Mouse (Mus musculus) limb, embryonic 14.5 days (tissue): ENCODE data around the gene Arhgef12. TPM values are rescaled to one million over a fixed set of nuclear protein-coding genes. Genes with fewer than 3 reads are reported as not detected.

Experiments used
- ATAC-seq: fragments of 200-750 bp; cut with Nextera tagmentation; 2 replicates; pipeline ENCODE4 v1.8.0; 2017; ENCODE audit warnings: low read depth, moderate number of reproducible peaks, moderate TSS enrichment; ENCODE audit not compliant: low FRiP score
- DNase-seq: peaks from one replicate; pipeline ENCODE4 v3.0.0-alpha.2; 2015; ENCODE audit warnings: low spot score
- H3K27ac ChIP-seq: fragments of 300-500 bp; sonication (generic); replicated peaks from 2 replicates; pipeline ENCODE4 v1.5.1; 2014; ENCODE audit warnings: low read depth, mild to moderate bottlenecking, low read length, moderate library complexity, mixed read lengths
- H3K27me3 ChIP-seq: fragments of 300-500 bp; sonication (generic); 2 replicates; pipeline ENCODE4 v1.6.1; 2014; ENCODE audit warnings: low read length, mixed read lengths; ENCODE audit not compliant: control insufficient read depth, insufficient read depth
- H3K36me3 ChIP-seq: fragments of 300-500 bp; sonication (generic); 2 replicates; pipeline ENCODE4 v1.6.1; 2014; ENCODE audit warnings: mild to moderate bottlenecking, low read length, moderate library complexity, mixed read lengths; ENCODE audit not compliant: control insufficient read depth, insufficient read depth
- H3K4me1 ChIP-seq: fragments of 300-500 bp; sonication (generic); 2 replicates; pipeline ENCODE4 v1.6.1; 2014; ENCODE audit warnings: antibody characterized with exemption, low read length, mixed read lengths; ENCODE audit not compliant: control insufficient read depth, insufficient read depth
- H3K4me2 ChIP-seq: fragments of 300-500 bp; sonication (generic); replicated peaks from 2 replicates; pipeline ENCODE4 v1.6.1; 2014; ENCODE audit warnings: low read depth, mild to moderate bottlenecking, low read length, moderate library complexity; ENCODE audit not compliant: severe bottlenecking
- H3K4me3 ChIP-seq: fragments of 300-500 bp; sonication (generic); replicated peaks from 2 replicates; pipeline ENCODE4 v1.5.1; 2014; ENCODE audit warnings: low read length
- H3K9ac ChIP-seq: fragments of 300-500 bp; sonication (generic); 2 replicates; pipeline ENCODE4 v1.6.1; 2014; ENCODE audit warnings: mild to moderate bottlenecking, low read depth, low read length, moderate library complexity; ENCODE audit not compliant: severe bottlenecking
- H3K9me3 ChIP-seq: fragments of 300-500 bp; sonication (generic); 2 replicates; pipeline ENCODE4 v1.6.1; 2016; ENCODE audit warnings: low read length; ENCODE audit not compliant: control insufficient read depth
- POLR2A ChIP-seq: fragments of 200-500 bp; IDR thresholded peaks from 2 replicates; pipeline ENCODE4 v1.8.0; 2012; ENCODE audit warnings: inconsistent platforms, mild to moderate bottlenecking, moderate library complexity, borderline replicate concordance; ENCODE audit not compliant: insufficient read depth, insufficient read length; ENCODE audit errors: extremely low read depth
- WGBS: fragments of 180-500 bp; shearing (Covaris S2); extraction: QIAGEN DNeasy Blood & Tissue Kit; methylation state at CpG from one replicate; pipeline ENCODE4 v1.1.7; 2014; 5-methylcytosine and 5-hydroxymethylcytosine counted together
- polyA plus RNA-seq, 2 experiments: library from polyadenylated mRNA; depleted of rRNA in 1 of 2; stranded (reverse) in 1 of 2; unstranded in 1 of 2; fragments of >200 nt; fragmentation: Nextera tagmentation in 1 of 2; extraction: Ambion mirVana in 1 of 2; gene quantifications; 2 replicates each; pipeline versions ENCODE4 v1.2.1 to v1.2.3; 2012 to 2014

The Arhgef12 gene
- polyA plus RNA-seq, 2 experiments = 15.7 to 26.1 TPM

- 79% methylated on average over 4 of the region's 4 CpGs for WGBS
- Histone ChIP-seq H3K36me3 (no peaks in the 10 kb centered on the region), H3K9me3 (no peaks in the 10 kb centered on the region), H3K27me3 (no peaks in the 10 kb centered on the region), H3K4me3 (no peak overlapping the region), H3K27ac (no peak overlapping the region), H3K9ac (no peak overlapping the region), H3K4me1 (no peaks in the 10 kb centered on the region), H3K4me2 (no peak overlapping the region)
- ATAC-seq = no peak
- DNase-seq = no peak
- no peak for TF ChIP-seq POLR2A
Measured at GRCm38 (mm10) chr9:43145196-43145595, 38.2 kb upstream of the Arhgef12 start.

GRCm38 (mm10) chr9:43144206-43144810 lies 37.3 kb upstream of the Arhgef12 start:
- H3K4me1 ChIP-seq = no peaks in the 10 kb centered on the region
- 70% methylated on average over 12 of the region's 12 CpGs for WGBS
- no peak overlapping the region for H3K4me2 ChIP-seq
- DNase-seq (no peak), ATAC-seq (no peak)
- no peak for TF ChIP-seq POLR2A
- H3K9me3 ChIP-seq = no peaks in the 10 kb centered on the region
- H3K9ac ChIP-seq = no peak overlapping the region
- no peak overlapping the region for H3K27ac ChIP-seq
- H3K27me3 ChIP-seq = no peaks in the 10 kb centered on the region
- H3K4me3 ChIP-seq = no peak overlapping the region
- no peaks in the 10 kb centered on the region for H3K36me3 ChIP-seq

DNA sequence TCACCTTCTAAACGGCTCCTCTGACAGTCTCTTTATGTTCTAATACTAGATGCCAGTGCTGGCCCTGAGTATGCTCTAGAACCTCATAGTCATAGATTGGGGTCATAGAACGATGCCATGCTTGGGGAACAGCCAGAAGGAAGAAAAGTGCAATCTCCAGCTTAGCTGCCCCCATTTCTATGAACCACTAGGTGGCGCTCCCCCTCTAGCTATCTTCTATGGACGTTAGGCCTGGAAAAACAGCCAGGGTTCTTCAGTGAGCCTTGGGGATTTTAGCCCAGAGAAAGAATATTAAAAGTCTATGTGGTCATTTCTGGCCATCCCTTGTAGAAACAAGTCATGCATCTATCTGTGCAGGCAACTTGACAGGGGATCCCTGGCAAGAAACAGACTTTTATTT lies 34.8 kb upstream of the Arhgef12 start:
- Histone ChIP-seq H3K9ac (no peak overlapping the region), H3K9me3 (no peaks in the 10 kb centered on the region), H3K4me2 (no peak overlapping the region), H3K27ac (no peak overlapping the region), H3K27me3 (no peaks in the 10 kb centered on the region), H3K4me1 (no peaks in the 10 kb centered on the region), H3K4me3 (no peak overlapping the region), H3K36me3 (no peaks in the 10 kb centered on the region)
- ATAC-seq = 0 out of 2 replicates have a peak, but pooled peaks have one; percentile 37
- no peak for TF ChIP-seq POLR2A
- 5% methylated on average over 4 of the region's 4 CpGs for WGBS
- DNase-seq = peak; percentile 76

- Histone ChIP-seq H3K27me3 (no peaks in the 10 kb centered on the region), H3K4me1 (no peaks in the 10 kb centered on the region), H3K4me2 (no peak overlapping the region), H3K9me3 (no peaks in the 10 kb centered on the region), H3K36me3 (no peaks in the 10 kb centered on the region), H3K27ac (no peak overlapping the region), H3K9ac (no peak overlapping the region), H3K4me3 (no peak overlapping the region)
- no peak for ATAC-seq
- 85% methylated on average over 3 of the region's 3 CpGs for WGBS
- no peak for DNase-seq
- TF ChIP-seq POLR2A = no peak
Measured at GRCm38 (mm10) chr9:43133525-43133924, 26.5 kb upstream of the Arhgef12 start.

DNA sequence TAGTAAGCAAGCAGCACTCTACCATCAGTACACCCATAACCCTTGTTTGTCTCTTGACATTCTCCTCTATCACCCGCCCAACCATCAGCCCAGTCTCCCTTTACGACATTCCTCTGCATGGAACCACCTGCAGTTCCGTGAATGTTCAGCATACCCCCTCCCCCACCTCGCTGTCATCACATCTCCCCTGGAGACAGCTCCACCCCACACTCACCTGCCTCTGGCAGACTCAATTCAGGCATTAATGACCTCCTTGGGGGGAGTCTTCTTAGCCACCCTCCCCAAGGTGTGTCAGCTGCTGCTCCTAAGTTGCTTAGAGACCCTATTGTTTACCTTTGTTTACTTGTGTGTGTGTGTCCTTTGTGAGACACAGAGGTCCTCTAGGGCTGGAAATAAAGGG lies 25.3 kb upstream of the Arhgef12 start:
- no peak for DNase-seq
- 26% methylated on average over 4 of the region's 4 CpGs for WGBS
- H3K4me2 ChIP-seq = no peak overlapping the region

More for the DNA sequence above, 25.3 kb upstream of the Arhgef12 start:
- TF ChIP-seq POLR2A = no peak
- ATAC-seq = no peak
- Histone ChIP-seq H3K9me3 (no peaks in the 10 kb centered on the region), H3K27ac (no peak overlapping the region), H3K4me1 (no peaks in the 10 kb centered on the region), H3K27me3 (no peaks in the 10 kb centered on the region), H3K9ac (no peak overlapping the region), H3K4me3 (no peak overlapping the region), H3K36me3 (no peaks in the 10 kb centered on the region)
